Mouse (Mus musculus): ENCODE measurements at regions not wholly inside any gene's neighbourhood (a gene's known extent, or its start where the extent isn't known, plus 50 kb on each side); places are given as distances from the start of the nearest gene placed in this dataset.

DNA sequence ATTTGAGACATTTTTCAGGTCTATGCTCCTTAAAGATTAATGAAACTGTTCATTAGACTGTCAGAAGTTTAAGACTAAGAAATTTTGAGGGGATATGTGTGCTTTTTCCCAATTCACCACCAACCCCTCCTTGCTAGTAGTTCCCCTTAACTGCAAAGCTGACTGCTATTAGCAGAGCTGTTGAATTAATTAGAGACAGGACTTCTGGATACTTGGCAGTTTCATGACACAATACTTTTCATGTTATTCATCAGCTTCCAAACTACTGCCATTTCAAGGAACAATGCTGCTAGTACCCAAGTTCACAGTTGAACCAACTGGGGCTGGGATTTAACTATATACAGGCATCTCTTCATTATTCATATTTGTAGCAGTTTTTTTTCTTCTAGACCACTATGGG lies 1695.9 kb upstream of the Slc10a2 start:
- TF ChIP-seq CTCF (IDR thresholded peaks at IDR 0.05; ENCODE audit: low read depth, low read length) (no peak), POLR2A (IDR thresholded peaks at IDR 0.05; ENCODE audit: borderline replicate concordance, low read depth, low read length) (no peak)

Data from bone marrow macrophage, adult 2 months (primary cell).